Mouse (Mus musculus) testis, adult 2 months (tissue): ENCODE data around the gene Bcl10. TPM values are rescaled to one million over a fixed set of nuclear protein-coding genes. Genes with fewer than 3 reads are reported as not detected.

ENCODE experiments used
- H3K27ac ChIP-seq: fragments of 200-500 bp; 2 replicates; pipeline ENCODE4 v1.5.1; 2012; ENCODE audit warnings: low read depth, low read length; ENCODE audit not compliant: control insufficient read depth, insufficient read depth
- H3K27me3 ChIP-seq: fragments of 200-500 bp; 2 replicates; pipeline ENCODE4 v1.6.1; 2012; ENCODE audit warnings: mild to moderate bottlenecking, low read length, moderate library complexity; ENCODE audit not compliant: control insufficient read depth, insufficient read depth
- H3K36me3 ChIP-seq: fragments of 200-500 bp; 2 replicates; pipeline ENCODE4 v1.6.1; 2012; ENCODE audit warnings: mild to moderate bottlenecking, low read length; ENCODE audit not compliant: control insufficient read depth, insufficient read depth
- H3K4me1 ChIP-seq: fragments of 200-500 bp; 2 replicates; pipeline ENCODE4 v1.6.1; 2012; ENCODE audit warnings: low read length; ENCODE audit not compliant: control insufficient read depth, insufficient read depth
- H3K4me3 ChIP-seq: fragments of 200-500 bp; 2 replicates; pipeline ENCODE4 v1.5.1; 2012; ENCODE audit warnings: low read depth, mild to moderate bottlenecking, low read length, moderate library complexity, mixed read lengths; ENCODE audit not compliant: control insufficient read depth
- CTCF ChIP-seq: fragments of 200-500 bp; IDR thresholded peaks from 2 replicates; pipeline ENCODE4 v1.5.1; 2012; ENCODE audit warnings: low read depth, mild to moderate bottlenecking, inconsistent platforms, low read length, moderate library complexity; ENCODE audit not compliant: control insufficient read depth, insufficient read depth, insufficient replicate concordance
- POLR2A ChIP-seq: fragments of 200-500 bp; IDR thresholded peaks from 2 replicates; pipeline ENCODE4 v1.6.1; 2012; ENCODE audit warnings: low read depth, mild to moderate bottlenecking, inconsistent platforms, low read length, moderate library complexity; ENCODE audit not compliant: control insufficient read depth
- polyA plus RNA-seq: library from polyadenylated mRNA; depleted of rRNA; stranded (reverse); fragments of >200 nt; gene quantifications from 2 replicates; pipeline ENCODE4 v1.2.3, GENCODE M21; 2012

Gene Bcl10
- polyA plus RNA-seq, 1 experiment, result 4.6 TPM

GRCm38 (mm10) chr3:145916374-145916773 is 6.2 kb upstream of the Bcl10 start:
- TF ChIP-seq POLR2A (no peak), CTCF (no peak)
- no peak overlapping the region for H3K27ac ChIP-seq

GRCm38 (mm10) chr3:145916826-145917225 is 5.8 kb upstream of the Bcl10 start:
- Histone ChIP-seq H3K27ac (no peak overlapping the region), H3K4me3 (no peak overlapping the region), H3K4me1 (no peaks in the 10 kb centered on the region), H3K36me3 (no peaks in the 10 kb centered on the region), H3K27me3 (no peaks in the 10 kb centered on the region)
- no peak for TF ChIP-seq CTCF
- no peak for TF ChIP-seq POLR2A

More at GRCm38 (mm10) chr3:145916374-145916773, 6.2 kb upstream of the Bcl10 start:
- Histone ChIP-seq H3K4me3 (no peak overlapping the region), H3K27me3 (no peaks in the 10 kb centered on the region), H3K36me3 (no peaks in the 10 kb centered on the region), H3K4me1 (no peaks in the 10 kb centered on the region)

DNA sequence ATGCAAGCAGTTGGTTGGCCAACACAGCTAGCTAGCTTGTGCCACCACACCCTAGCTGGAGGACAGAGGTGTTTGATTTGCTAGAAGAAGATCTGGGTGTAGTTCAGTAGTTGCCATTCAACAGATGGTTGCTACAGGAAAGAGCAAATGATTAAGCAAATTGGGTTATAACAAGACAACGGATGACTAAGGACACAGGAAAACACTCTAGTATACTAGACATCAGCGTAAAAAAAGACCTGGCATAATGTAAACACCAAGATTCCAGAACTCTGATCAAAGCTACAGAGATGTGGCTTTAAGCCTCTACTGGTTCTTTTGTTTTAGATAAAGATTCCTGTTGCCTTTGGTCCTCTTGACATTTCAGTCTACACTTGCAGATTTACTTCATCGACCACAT is 367 bp downstream of the Bcl10 start:
- no peak overlapping the region for H3K4me3 ChIP-seq
- H3K4me1 ChIP-seq, result no peaks in the 10 kb centered on the region; the same call in 1 of the 2 replicates
- no peak overlapping the region for H3K27ac ChIP-seq
- TF ChIP-seq POLR2A (no peak), CTCF (no peak)
- H3K27me3 ChIP-seq, result no peaks in the 10 kb centered on the region
- H3K36me3 ChIP-seq, result no peaks in the 10 kb centered on the region

DNA sequence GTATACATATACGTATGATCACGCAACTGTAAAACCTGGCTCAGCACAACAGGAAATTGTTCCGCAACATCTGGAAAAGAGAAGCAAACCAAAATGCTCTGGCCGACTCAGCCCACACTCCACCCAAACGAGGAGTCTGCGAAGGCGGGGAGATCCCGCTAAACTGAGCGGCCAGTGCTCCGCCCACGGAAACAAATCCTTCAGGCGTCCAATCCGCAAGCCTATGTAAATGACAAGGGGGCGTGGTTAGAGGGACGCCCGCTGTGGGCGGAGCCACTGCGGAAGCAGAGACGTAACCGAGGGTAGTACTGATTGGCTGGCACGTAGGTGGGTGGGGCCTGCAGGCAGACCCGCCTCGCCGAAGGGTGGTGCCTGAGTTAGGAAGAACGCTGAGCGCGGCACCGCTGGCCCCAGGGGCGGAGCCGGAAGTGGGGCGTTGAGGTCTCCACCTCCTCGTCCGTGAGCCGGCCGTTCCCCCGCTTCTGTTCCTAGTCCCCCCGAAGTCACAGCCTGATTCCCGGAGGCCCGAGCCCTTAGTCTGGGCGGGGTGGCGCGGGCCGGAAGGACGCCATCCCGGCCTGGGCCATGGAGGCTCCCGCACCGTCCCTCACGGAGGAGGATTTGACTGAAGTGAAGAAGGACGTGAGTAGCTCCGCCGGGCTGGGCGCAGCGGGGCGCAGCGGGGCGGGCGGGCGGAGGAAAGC is 1.4 kb downstream of the Bcl10 start:
- Histone ChIP-seq H3K27me3 (no peaks in the 10 kb centered on the region), H3K36me3 (no peaks in the 10 kb centered on the region), H3K4me1 (no peaks in the 10 kb centered on the region; the same call in 1 of the 2 replicates), H3K4me3 (peak overlapping the region; percentile 99), H3K27ac (peak overlapping the region; percentile 94)
- TF ChIP-seq CTCF, result no peak
- peak; percentile 76 for TF ChIP-seq POLR2A

DNA sequence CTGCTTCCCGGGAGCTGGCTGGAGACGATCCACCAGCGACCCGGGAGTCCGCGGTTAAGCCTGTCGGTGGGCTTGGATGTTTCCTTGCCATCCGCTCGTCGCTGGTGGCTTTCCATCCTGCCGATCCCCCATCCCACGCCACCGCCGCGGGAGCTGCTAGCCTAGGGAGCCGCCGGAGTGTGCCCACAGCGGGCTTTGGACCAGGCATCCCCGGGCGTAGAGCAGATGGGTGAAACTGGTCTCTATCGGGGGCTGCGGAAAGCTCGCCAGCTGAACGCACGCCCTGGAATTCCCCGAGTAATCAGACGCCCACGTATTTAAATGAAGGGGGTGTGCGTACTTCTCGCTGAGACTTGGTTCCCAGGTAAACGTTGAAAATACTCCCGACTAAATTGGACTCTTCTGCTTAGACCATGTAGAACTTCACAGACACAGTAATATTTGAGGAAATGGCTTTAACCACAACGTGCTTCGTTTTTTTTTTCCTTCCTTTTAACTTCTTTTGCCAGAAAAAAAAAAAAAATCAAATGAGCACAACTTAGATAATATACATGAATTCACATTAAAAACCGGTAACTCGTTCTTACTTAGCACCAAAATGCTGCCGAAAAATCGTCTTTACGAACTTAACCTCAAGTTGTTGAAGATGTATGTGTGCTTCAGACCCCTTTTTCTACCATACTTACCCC is 2.2 kb downstream of the Bcl10 start:
- Histone ChIP-seq H3K36me3 (no peaks in the 10 kb centered on the region), H3K27ac (peak overlapping the region; percentile 94), H3K27me3 (no peaks in the 10 kb centered on the region), H3K4me3 (peak overlapping the region; percentile 99), H3K4me1 (no peaks in the 10 kb centered on the region; the same call in 1 of the 2 replicates)
- peak; percentile 14; the same call in 1 of the 2 replicates for TF ChIP-seq POLR2A
- TF ChIP-seq CTCF, result no peak

GRCm38 (mm10) chr3:145925506-145925905 is 2.9 kb downstream of the Bcl10 start:
- Histone ChIP-seq H3K27ac (no peak overlapping the region), H3K4me3 (no peak overlapping the region; the same call in 1 of the 2 replicates), H3K36me3 (no peaks in the 10 kb centered on the region), H3K27me3 (no peaks in the 10 kb centered on the region), H3K4me1 (no peaks in the 10 kb centered on the region; the same call in 1 of the 2 replicates)
- TF ChIP-seq CTCF (no peak), POLR2A (no peak)

DNA sequence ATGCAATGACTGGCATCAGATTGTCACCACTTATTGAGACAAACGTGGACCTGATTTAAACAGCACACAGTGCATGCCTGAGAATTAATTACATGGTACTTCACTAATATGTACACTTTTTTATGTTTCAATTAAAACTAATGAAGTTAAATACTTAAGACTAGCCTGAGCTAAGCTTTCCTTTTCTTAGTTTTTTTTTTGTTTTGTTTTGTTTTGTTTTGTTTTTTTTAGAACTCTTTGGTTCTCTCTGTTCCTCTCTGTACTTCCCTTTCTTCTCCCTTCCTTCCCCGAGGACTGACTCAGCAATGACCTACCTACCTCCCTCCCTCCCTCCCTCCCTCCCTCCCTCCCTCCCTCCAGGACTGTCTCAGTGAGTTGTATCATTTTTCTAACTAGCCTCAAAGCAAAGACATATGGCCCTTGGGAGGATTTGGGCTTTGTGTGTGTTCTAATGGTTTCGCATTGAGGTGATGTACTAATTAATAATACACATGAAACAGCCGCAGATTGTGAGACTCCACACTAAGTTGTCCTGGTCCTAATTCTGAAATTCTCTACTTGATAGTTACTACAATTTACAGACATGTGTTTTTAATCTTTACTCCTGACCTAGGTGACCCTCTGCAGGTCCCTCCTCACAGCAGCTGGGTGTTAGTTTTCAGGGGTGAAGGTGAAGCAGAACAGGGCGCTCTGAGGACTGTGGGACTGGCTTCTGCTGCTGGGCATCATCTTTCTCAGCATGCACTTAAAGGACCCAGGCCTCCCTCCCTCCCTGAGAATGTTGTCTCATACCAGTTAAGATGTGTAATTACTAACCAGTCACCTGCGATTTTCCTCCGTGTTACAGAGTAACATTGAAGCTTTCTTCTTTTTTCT is 7.2 kb downstream of the Bcl10 start:
- Histone ChIP-seq H3K4me3 (no peak overlapping the region), H3K36me3 (no peaks in the 10 kb centered on the region), H3K27ac (no peak overlapping the region), H3K27me3 (no peaks in the 10 kb centered on the region), H3K4me1 (no peaks in the 10 kb centered on the region; the same call in 1 of the 2 replicates)
- TF ChIP-seq CTCF (no peak), POLR2A (no peak)
